Mouse (Mus musculus): ENCODE data around the gene Gm14393. TPM values are rescaled to one million over a fixed set of nuclear protein-coding genes. Genes with fewer than 3 reads are reported as not detected.
"Not testable (repeated sequence)": the region's sequence is repeated elsewhere in the genome, so short reads cannot be mapped to it uniquely, and the experiment has no call there.

The Gm14393 gene
- polyA plus RNA-seq (2015; fragmentation: Nextera tagmentation; extraction: Ambion mirVana), result 1.1 and 1.3 TPM in 2 replicates

- ATAC-seq (replicated peaks; ENCODE audit: insufficient number of reproducible peaks, insufficient read depth, low FRiP score, low read depth); H3K27ac ChIP-seq: not testable (repeated sequence)
- 55% methylated on average over 1 of the region's 1 CpGs for WGBS
Measured at GRCm38 (mm10) chr2:175067681-175068261, at the start of gene Gm14393. Gene Gm14393 (minus strand): TSS chr2:175067781.

GRCm38 (mm10) chr2:175044268-175044667, 23.3 kb downstream of the Gm14393 start:
- H3K27ac ChIP-seq; H3K4me3 ChIP-seq; H3K4me1 ChIP-seq (replicated peaks); H3K9me3 ChIP-seq (replicated peaks); H3K36me3 ChIP-seq; H3K27me3 ChIP-seq; H3K4me2 ChIP-seq; H3K9ac ChIP-seq; ATAC-seq (replicated peaks; ENCODE audit: insufficient number of reproducible peaks, insufficient read depth, low FRiP score, low read depth): not testable (repeated sequence)
- 93% methylated on average over 27 of the region's 27 CpGs for whole genome bisulfite sequencing

More at GRCm38 (mm10) chr2:175067681-175068261, at the start of gene Gm14393:
- H3K4me3 ChIP-seq; H3K9me3 ChIP-seq (replicated peaks); H3K9ac ChIP-seq; H3K36me3 ChIP-seq; H3K4me2 ChIP-seq; H3K4me1 ChIP-seq (replicated peaks); H3K27me3 ChIP-seq: not testable (repeated sequence)

Other genes with a start within 250 kb of the Gm14393 start
- not detected in 2 replicates for gene Gm14444, start 57.5 kb downstream of the Gm14393 start, polyA plus RNA-seq (2015; fragmentation: Nextera tagmentation; extraction: Ambion mirVana)
- gene Gm14399, start 74.2 kb upstream of the Gm14393 start, polyA plus RNA-seq (2015; fragmentation: Nextera tagmentation; extraction: Ambion mirVana), result 4.7 and 5.0 TPM in 2 replicates
- gene Gm14443, start 108.1 kb upstream of the Gm14393 start, polyA plus RNA-seq (2015; fragmentation: Nextera tagmentation; extraction: Ambion mirVana), result 0.53 and 0.60 TPM in 2 replicates
- 3.4 and 8.4 TPM in 2 replicates for gene Gm14391, start 139.1 kb upstream of the Gm14393 start, polyA plus RNA-seq (2015; fragmentation: Nextera tagmentation; extraction: Ambion mirVana)
- gene Gm14440, start 207.3 kb upstream of the Gm14393 start, polyA plus RNA-seq (2015; fragmentation: Nextera tagmentation; extraction: Ambion mirVana), result not detected in 2 replicates